Mouse (Mus musculus) heart, adult 9 months (tissue): ENCODE results near the gene 4932438H23Rik.

ENCODE experiments used
- DNase-seq, 2 experiments: peaks; one replicate each; pipeline ENCODE4 v3.0.0; 2022; ENCODE audit warnings: low spot score in 2 of 2

4932438H23Rik gene

DNA sequence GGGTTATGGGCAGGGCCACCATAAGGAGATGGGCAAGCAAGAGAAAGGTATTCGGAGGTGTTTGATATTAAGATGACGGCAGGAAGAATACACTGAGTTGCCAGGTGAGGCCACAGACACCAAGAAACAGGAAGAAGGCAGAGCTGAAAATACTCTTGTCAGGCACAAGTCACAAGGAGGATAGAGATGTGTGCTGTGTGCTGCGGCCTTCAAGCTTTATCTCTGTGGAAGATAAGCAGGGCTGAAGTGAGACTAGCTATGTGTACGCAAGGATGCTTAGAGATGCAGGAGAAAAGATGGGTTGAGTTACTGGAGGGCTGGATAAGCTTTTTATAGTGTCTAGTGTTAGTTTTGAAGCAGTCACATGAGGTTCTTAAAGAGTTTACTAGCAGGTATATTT, 37.7 kb downstream of the 4932438H23Rik start:
- no peak for DNase-seq

DNA sequence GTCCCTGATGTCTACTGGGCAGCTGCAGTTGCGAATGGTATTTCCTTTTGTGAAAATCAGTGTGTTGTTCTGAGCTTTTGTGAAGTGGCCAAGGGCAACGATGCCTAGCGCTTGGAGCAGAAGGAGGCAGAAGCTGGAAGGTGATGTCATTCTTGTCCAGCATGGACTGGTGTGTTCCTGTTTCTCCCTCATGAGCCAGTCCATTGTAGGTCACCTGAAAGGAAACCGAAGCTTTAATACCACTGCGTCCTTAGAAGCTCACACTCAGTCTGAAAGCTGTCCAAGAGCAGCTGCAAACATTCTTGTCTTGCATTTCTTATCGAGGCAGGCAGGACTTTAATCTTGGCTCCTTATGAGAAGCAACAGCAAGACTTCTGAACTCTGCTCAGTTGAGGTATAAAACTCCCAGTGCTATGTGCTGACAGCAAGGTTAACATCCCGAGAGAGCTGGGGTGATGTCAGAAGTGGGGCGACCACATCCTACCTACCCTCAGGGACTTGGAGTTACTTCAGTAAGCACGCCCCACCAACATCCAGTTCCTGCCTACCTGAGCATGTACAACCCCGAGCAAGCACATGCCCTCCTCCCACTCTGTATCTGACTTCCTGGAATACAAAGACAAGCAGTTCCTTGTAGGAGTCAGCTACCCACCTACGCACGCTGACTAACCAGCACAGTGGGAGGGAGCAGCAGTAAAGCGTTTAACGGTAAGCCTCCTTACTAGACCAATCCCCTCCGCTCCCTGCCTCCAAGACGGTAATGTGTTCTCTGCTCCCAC, 38.7 kb downstream of the 4932438H23Rik start:
- peak in 1 of 2 experiments; percentile 6 for DNase-seq

DNA sequence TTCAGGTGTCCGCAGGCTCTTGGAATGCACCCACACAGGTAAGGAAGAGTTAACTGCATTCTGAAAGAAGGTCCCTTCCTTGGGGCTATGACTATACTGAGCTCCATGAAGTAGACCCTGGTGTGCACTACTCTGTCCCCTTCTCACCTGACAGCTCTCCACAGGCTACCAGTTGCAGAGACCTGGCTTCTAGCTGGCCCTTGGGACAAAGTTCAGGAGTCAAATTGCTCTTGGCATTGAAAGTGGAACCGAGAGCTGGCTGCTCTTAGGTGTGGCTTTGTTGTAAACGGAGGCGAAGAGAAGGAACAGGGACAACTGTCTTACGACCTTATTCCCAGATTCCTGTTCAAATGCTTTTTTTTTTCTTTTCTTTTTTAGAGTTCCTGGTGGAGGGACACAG, 39.8 kb downstream of the 4932438H23Rik start:
- no peak for DNase-seq

DNA sequence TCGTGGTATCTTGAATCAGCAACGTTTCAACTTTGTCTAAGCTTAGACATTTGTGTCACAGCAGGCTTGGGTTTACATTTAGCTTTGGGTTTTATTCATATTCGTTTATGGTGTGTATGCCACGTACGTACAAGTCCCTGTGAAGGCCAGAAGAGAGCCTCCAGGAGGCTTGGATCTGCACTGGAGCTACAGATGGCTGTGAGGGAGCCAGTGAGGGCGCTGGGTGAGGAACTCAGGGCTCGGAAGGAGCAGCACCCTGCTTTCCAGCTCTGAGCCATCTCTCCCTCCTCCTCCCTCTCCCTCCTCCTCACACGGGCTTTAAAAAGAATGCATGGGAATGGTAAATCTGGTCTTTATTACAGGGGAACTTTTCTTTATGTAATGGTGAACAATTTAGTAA, 41.3 kb downstream of the 4932438H23Rik start:
- no peak for DNase-seq

DNA sequence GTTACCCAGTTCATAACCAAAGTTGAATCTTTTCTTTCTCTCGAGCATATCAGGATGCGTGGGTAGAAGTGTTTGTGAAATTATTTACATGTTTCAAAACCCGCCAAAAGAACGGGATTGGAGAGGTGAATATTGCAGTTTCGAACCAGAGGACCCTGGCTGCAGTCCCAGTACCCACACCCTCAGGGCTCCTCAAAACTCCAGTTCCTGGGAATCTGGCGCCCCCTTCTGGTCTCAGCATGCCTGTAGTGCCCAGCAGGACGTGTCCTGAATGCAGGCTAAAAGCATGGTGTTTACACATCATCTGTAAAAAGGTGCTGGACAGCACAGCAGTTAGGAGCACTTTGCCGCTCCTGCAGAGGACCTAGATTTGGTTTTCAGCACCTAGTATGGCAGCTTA, 49.4 kb downstream of the 4932438H23Rik start:
- peak in 1 of 2 experiments; percentile 29 for DNase-seq

DNA sequence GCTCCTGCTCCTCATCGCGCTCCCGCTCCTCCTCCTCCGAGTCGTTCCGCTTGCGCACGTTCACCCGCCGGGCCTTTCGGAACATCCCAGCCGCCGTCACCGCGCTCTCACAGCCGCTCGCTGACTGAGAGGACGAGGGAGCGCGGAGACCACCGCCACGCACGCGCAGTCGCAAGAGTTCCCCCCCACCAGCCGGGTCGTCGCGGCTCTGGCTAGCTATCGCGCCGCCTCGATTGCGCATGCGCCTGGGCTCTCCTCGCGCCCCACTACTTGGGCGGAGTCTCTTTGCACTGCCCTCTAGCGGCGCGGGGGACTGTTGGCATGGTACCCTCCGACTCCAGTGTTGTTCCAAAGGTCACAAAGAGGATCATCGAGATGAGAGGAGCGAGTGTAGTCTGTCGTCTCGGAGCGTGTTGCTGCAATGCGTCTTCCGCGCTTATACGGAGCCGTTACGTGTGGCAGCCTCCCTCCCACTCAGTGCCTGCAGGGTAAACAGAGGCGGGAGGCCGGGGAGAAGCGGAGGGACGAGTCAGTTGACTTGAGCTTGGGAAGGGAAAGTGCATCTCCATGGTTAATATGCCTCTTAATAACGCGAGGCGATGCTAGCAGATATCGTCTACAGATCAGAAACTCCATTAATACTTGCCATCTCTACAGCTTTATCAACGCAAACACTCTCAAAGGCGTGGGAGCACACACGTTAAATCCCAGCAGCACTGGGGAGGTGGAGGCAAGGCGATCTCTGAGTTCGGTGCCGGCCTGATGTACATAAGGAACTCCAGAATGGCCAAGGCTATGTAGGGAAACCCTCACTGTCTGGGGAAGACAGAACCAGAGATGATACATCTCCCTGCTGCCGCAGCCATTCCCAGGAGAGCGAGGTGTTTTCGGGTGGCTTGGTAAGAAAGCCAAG, 50.4 kb downstream of the 4932438H23Rik start, which contains the start of gene Paxbp1:
TSS of gene Paxbp1 (minus strand) at position 274 of the 913 bp plus-strand sequence.
- DNase-seq, result peak; percentile 97 to 99

DNA sequence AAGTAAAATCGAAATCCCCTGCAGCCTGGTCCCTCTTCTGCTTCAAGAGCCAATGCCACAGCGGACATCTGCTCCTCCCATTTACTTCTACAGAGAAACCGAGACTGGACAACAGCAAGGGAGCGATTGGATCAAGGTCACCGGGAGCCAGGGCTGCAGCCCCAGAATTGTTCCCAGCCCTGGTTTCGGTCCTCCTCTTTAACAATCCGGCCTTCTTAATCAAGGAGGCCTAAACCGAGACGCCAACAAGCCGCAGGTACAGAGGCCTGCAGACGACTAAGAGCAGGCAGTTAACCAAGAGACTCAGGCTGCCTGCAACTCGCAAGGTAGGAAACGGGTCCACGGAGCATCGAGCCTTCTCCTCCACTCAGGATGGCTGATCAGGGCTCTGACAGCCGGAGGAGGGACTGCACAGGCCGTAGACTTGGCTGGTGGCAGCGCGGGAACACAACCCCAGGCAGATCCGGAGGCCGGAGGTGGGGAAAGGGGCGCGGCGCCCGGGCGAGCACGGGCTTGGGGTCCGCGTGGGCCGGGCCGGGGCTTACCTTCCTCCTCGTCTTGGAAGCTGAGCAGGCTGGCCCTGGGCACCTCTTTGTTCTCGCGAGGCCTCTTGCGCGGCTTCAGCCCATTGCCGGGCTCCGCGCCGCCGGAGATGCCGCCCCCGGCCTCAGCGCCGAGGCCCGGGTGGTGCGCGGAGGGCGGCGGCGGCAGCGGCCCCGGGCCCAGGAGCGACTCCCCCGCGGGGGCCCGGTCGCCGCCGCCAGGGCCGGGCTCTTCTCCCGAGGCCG, 51.3 kb downstream of the 4932438H23Rik start:
- peak; percentile 31 to 47 for DNase-seq

DNA sequence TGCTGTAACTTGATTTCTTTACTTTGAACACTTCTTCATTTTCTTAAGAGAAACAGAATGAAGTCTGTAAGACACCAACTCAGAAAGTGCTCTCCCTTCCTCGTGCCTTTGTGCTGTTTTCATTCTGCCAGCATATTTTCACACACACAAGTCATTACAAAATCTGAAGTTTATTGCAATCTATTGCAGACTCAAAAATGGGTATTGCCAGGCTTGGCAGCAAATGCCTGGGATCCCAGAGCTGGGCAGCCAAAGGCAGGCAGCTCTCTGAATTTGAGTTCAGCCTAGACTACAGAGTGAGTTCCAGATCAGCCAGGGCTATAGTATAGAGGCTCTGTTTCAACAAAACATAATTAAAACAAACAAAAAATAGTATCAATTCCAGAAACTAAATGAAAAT, 52.3 kb downstream of the 4932438H23Rik start:
- no peak for DNase-seq

DNA sequence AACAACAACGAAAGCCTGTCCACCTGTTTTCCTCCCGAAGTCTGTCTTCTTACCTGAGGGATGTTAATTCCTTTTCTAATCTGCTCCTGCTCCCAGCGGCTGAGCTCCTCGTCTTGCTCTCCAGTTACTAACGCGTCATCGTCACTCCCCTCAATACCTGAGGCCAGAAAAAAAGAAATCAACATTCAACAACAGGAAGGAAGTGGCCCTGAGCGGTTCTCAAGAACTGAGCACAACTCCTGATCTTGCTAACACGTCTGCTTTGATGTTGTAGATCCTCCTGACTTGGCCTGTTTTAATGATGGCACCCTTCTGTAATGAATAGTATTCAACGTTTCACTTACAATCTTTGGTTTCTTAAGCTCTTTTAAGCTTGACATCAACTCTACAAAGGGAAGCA, 59.1 kb downstream of the 4932438H23Rik start:
- no peak for DNase-seq

DNA sequence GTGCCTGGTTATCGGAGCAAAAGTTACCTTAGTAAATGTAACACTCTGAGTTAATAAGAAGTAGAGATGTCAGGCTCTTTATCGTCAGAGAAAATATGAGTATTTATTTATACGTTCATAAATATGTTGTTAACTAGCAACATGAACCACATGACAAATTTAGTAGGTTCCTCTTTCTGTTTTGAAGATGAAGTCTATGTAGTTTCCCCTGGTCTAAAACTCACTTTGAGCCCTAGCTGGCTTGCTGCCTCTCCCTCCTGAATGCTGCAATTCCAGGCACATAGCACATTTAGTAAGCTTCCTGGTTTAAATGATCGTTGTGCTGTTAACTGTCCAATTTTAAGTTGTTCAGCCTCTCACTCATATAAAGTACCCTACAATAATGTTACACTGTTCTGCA, 64.2 kb downstream of the 4932438H23Rik start:
- no peak for DNase-seq

DNA sequence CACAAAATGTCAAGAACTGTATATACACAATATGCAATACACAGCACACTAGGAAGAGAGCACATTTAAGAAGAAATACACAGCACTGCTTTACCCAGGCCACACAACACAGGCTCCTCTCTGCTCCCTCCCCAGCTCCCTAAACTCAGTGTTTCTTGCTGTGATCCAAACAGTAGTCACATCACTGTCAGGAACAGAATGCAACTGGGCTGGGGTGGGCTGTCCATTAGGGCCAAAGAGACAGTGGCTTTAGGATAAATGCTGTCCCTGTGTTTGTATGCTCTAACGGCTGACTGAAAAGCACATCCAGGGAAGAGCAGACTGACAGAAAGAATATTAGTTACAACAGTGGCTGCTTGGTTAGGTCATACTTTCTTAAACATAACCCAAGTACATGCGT, 65.0 kb downstream of the 4932438H23Rik start:
- DNase-seq, result no peak

DNA sequence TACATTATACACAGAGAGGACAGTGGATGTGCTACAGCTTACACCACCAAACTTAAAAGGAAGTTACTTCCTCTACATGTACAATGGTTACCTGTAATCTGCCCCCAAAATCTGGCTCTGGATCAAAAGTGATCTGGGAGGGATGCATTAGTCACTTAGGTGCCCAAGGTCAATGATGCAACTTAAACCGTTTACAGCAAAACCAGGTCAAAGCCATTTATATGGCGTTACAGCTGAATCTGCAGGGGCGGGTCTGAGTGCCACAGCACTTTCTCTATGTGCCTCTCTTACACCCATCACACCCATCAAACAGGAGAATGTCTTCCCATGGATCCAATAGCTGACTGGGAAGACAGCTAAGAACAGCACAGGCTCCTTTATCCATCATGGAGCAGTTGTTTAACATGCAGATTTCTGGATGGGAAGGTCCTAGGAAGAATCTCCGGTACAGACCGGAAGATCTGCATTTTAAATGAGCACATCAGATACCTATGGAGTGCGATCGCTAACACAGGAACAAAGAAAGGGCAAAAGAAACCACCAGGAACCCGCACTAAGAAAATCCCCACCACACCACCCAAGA, 65.7 kb downstream of the 4932438H23Rik start:
- DNase-seq, result no peak

DNA sequence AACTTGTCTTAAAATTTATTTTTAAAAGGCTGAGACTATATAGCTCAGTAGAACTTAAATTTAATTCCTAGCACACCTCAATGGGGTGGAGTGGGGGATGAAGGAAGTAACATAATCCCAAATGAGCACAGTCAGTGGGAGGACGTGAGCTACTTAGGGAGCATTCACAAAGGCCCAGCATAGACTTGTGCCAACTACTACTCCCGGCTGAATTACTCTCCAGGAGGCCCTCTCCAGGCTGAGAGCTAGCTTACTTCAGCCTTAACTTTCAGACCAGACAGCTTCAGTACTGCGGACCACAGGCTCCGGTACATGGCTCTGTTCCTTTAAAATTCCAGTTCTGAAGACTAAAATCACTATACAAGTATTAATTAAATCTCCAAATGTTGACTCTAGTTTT, 68.6 kb downstream of the 4932438H23Rik start:
- no peak for DNase-seq

DNA sequence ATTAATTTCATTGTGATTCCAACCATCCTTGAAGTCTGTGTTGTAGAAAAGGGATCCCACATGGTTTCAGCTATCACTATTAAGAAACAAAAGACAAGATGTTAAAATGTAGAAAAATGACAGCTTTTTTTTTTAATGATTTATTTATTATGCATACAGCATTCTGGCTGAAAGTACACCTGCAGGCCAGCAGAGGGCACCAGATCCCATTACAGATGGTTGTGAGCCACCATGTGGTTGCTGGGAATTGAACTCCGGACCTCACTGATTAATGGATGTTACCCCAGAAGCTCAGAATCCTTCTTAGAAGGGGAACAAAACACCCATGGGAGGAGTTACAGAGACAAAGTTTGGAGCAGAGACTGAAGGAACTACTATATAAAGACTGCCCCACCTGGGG, 71.5 kb downstream of the 4932438H23Rik start:
- no peak for DNase-seq

DNA sequence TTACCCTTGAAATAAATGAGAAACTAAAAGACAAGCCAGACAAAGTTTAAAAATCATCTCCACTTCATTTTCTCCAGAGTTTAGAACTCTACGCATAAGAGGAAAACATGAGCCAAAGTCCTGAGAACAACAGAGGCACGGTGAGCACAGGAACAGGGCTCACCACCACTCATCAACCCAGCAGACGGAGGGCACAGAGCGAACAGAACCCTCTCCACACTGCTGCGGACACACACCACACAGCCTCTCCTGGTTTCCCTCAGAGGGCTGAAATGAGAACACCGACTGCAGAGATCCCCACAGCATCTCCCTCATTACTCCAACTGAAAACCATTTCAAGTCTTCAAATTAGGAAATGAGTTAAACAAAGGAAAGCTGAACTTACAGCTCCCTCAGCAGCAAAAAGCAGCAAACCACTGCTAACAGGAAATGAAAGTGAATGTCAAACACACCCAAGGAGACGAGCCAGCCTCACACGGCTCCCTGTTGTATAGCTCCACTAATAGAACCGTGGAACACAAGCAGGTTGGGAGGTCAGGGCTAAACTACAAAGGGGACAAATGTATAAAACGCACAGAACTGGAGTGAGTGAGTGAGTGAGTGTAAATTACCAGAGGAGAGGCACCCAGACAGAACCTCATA, 74.0 kb downstream of the 4932438H23Rik start:
- DNase-seq, result no peak

DNA sequence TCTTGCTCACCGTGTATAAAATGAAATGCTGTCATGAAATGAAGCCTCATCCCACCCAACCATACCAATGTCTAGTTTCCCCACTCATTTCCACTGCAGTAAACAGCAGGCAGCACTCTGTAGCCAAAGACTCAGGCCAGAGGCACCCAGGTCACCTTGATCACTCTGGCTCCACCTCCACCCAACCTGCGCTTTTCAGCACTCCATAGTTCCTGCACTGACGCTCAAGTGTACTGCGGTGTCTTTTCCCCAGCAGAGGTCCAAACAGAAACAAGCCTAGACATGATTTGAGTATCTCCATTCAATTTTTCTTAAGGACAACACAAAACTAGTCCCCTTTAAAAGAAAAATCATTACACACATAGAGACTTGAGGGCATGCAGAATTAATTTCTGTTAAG, 75.4 kb downstream of the 4932438H23Rik start:
- no peak for DNase-seq

DNA sequence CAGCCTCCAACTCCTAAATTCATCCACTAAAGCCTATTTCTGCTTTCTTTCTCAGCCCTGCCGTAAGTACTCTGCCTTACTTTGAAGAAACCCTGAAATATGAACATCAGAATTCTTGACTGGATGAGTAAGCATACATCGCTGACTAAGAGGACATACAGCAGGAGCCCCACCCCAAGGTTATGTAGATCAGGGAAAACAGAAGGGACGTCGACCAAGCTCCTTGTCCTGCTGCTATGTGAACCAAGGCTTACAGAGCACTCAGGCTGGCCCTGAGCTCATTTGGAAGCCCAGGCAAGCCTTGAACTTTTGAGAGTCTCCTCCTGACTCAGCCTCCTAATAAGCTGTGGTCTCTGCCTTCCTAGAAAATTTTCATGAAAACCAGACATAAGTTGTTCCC, 79.2 kb downstream of the 4932438H23Rik start:
- no peak for DNase-seq

DNA sequence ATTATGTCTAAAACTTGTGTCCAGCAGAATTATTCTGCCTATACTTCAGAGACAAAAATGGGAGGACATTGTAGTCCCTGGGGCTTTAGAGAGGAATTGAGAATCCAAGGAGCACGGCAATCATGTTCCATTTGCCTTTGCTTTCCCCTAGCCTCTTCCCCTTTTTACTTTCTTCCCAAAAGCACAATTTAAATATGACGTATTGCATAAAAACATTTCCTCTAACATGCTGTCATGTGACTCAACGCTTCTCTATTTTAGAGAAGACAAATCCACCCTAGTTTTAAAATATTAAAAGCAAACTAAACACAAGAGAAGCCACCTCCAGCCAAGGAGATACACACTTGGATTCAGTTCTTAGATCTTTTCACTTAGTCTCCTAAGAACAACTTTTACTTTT, 83.1 kb downstream of the 4932438H23Rik start:
- peak in 1 of 2 experiments; percentile 21 for DNase-seq

DNA sequence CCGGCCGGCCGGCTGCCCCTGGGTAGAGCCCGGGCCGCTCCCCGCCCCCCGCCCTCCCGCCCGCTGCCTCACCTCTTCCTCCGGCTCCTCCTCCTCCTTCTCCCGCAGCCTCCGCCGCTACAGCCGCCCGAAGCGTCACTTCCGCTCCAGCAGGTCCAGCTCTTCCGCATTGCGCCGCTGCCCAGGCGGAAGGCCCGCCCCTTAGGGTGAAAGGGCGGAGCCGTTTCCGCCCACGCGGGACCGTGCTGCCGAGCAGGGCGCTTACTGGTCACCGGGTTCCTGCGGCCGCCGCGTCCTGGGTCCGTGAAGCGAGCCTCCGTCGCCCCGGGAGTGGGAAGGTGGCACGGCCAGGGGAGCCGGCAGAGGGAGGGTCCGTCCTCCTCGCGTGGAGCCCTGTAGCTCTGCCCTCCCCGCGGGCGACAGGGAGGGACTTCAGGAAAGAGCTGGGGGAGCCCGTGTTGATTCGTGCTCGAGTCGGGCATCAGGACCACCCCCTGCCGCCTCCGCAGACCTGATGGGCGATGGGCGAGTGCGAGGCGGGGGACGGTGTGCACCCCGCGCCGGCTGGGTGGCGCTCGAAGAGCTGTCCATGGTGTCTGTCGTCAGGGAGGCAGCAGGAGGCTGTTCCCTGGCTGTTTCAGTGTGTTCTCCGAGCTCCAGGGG, 83.8 kb downstream of the 4932438H23Rik start, which contains the start of gene Synj1:
TSS of gene Synj1 (minus strand) at position 288 of the 663 bp plus-strand sequence.
- peak; percentile 90 to 91 for DNase-seq

DNA sequence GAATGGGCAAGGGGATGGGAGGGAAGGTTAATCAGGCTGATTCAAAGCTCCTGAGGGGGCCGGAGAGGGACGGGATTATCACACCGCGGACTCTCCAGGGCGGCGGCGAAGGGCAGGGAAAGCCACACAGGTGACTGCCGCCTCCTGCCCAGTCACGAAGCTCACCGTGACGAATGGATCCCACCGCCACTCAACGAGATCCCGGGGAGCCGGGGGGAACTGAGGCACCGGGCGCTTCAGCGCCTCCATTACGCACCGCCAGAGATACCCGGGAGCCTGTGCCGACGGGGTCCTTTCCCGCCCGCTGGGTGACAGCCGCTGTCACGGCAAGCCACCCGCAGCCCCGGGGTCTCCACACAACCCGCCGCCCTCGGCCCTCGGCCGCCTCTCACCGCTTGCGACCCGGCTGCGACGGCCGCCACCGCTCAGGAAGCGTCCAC, 84.3 kb downstream of the 4932438H23Rik start:
- DNase-seq, result no peak
